Mouse (Mus musculus) C2C12 (cell line): ENCODE results near the gene Tacc3. TPM values are rescaled to one million over a fixed set of nuclear protein-coding genes. Genes with fewer than 3 reads are reported as not detected.

ENCODE experiments used
- H3K27me3 ChIP-seq: one replicate; pipeline ENCODE4 v1.6.1; 2011; ENCODE audit not compliant: control insufficient read depth, insufficient read depth, insufficient read length
- H3K36me3 ChIP-seq: one replicate; pipeline ENCODE4 v1.6.1; 2011; ENCODE audit not compliant: control insufficient read depth, insufficient read depth
- H3K4me3 ChIP-seq: one replicate; pipeline ENCODE4 v1.5.1; 2011; ENCODE audit warnings: mild to moderate bottlenecking, control low read depth; ENCODE audit not compliant: poor library complexity, insufficient read depth, severe bottlenecking
- H3K79me2 ChIP-seq: one replicate; pipeline ENCODE4 v1.6.1; 2011; ENCODE audit not compliant: control insufficient read depth, insufficient read depth
- H3K79me3 ChIP-seq: one replicate; pipeline ENCODE4 v1.6.1; 2011; ENCODE audit warnings: low read depth, control low read depth
- H3ac ChIP-seq: one replicate; pipeline ENCODE3; 2011; ENCODE audit warnings: low read depth; ENCODE audit not compliant: control insufficient read depth, insufficient read length
- CEBPB ChIP-seq: IDR thresholded peaks from one replicate; pipeline ENCODE4 v1.6.1; 2011; ENCODE audit warnings: low read depth, mild to moderate bottlenecking, control low read depth, moderate library complexity
- CTCF ChIP-seq: IDR thresholded peaks from one replicate; pipeline ENCODE4 v1.5.1; 2011; ENCODE audit not compliant: control insufficient read depth, insufficient read depth, insufficient read length
- FOSL1 ChIP-seq: IDR thresholded peaks from one replicate; pipeline ENCODE4 v1.8.0; 2011; ENCODE audit warnings: mild to moderate bottlenecking, low read length; ENCODE audit not compliant: poor library complexity, insufficient read depth, severe bottlenecking
- MAX ChIP-seq: IDR thresholded peaks from one replicate; pipeline ENCODE4 v1.6.1; 2011; ENCODE audit warnings: mild to moderate bottlenecking, control low read depth
- MYOD1 ChIP-seq: IDR thresholded peaks from one replicate; pipeline ENCODE4 v1.6.1; 2011; ENCODE audit warnings: low read depth; ENCODE audit not compliant: control insufficient read depth, insufficient read length
- MYOG ChIP-seq: IDR thresholded peaks from one replicate; pipeline ENCODE4 v1.6.1; 2011; ENCODE audit not compliant: control insufficient read depth, insufficient read length; ENCODE audit errors: extremely low read depth
- USF1 ChIP-seq: IDR thresholded peaks from one replicate; pipeline ENCODE4 v1.6.1; 2011; ENCODE audit warnings: low read depth, mild to moderate bottlenecking, control low read depth, moderate library complexity
- polyA plus RNA-seq: library from polyadenylated mRNA; unstranded; fragments of >200 nt; fragmentation: generic; extraction: Trizol; gene quantifications from one replicate; pipeline ENCODE4 v1.2.1, GENCODE M21; 2012; ENCODE audit warnings: missing spikeins

Gene Tacc3
- polyA plus RNA-seq, 1 experiment = 109 TPM

DNA sequence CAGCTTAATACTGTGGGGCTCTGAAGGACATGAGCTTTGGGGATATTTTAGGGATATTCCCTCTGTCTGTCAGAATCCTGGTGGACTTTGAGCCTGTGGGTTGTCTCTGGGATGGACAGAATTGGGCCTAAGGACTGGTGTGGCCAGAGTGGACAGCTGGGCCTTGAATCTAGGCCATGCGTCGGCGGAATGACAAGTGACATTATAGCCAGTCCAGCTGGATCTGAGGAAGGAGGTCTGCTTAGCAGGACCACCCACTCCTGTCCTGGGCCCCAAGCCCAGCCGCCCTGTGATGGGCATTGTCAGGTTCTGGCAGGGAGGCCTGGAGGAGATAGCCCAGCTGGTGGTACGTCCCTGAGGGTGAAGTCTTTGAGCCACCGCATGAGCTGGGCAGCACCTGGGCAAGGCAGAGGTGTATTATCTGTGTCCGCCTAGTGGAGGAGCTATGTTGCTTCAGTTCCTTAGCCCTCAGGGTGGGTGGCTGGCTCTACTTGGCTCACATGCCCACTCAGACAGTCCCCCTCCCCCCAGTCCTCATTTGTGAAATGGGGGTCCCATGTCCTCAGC is 68.2 kb downstream of the Tacc3 start:
- Histone ChIP-seq H3K36me3 (no peaks in the 10 kb centered on the region), H3ac (no peak overlapping the region), H3K4me3 (no peak overlapping the region), H3K79me3 (no peaks in the 10 kb centered on the region), H3K27me3 (peaks cover 21% of the 10 kb centered on the region), H3K79me2 (no peaks in the 10 kb centered on the region)
- no peak for TF ChIP-seq CTCF
- no peak for TF ChIP-seq MYOD1
- no peak for TF ChIP-seq MYOG
- no peak for TF ChIP-seq MAX
- TF ChIP-seq CEBPB = no peak
- no peak for TF ChIP-seq FOSL1

DNA sequence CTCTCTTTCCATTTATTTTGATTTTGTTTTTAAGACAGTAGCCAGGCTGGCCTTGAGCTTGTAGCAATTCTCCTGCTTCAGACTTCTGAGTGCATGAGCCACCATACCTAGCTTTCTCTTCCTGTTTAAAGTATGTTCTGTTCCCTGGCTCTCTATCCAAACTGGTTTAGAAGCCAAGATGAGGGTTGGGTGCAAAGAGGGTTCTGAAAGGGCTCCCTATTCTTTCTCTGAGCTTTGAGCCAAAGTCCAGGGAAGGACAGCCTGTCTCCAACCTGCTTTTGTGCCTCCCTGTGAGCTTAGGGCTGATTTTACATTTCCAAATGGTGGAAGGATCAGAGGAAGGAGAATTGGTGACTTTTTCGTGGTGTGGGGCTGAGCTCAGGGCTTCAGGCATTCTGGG is 69.0 kb downstream of the Tacc3 start:
- H3K27me3 ChIP-seq = peaks cover 21% of the 10 kb centered on the region

More for the DNA sequence above, 69.0 kb downstream of the Tacc3 start:
- TF ChIP-seq FOSL1 = no peak
- TF ChIP-seq MAX = no peak
- TF ChIP-seq CEBPB = no peak
- no peak for TF ChIP-seq CTCF
- no peak for TF ChIP-seq USF1
- Histone ChIP-seq H3K79me2 (no peaks in the 10 kb centered on the region), H3K4me3 (no peak overlapping the region), H3K79me3 (no peaks in the 10 kb centered on the region), H3K36me3 (no peaks in the 10 kb centered on the region), H3ac (no peak overlapping the region)

Other genes starting within 250 kb of the Tacc3 start
- gene Nkx1-1, start 224.2 kb upstream of the Tacc3 start, polyA plus RNA-seq = not detected
- 31.4 TPM for gene Fam53a, start 28.5 kb upstream of the Tacc3 start, polyA plus RNA-seq
- gene Gm9903, start 28.2 kb upstream of the Tacc3 start, polyA plus RNA-seq = 0.18 TPM
- 47.4 TPM for gene Slbp, start 5.6 kb upstream of the Tacc3 start, polyA plus RNA-seq
- 26.1 TPM for gene Tmem129, start 288 bp downstream of the Tacc3 start, polyA plus RNA-seq
- 1.0 TPM for gene Fgfr3, start 63.5 kb downstream of the Tacc3 start, polyA plus RNA-seq
- 27.0 TPM for gene Letm1, start 124.7 kb downstream of the Tacc3 start, polyA plus RNA-seq
- 41.7 TPM for gene Nsd2, start 162.6 kb downstream of the Tacc3 start, polyA plus RNA-seq